Mouse (Mus musculus): Measurements from ENCODE around the gene Sgta. TPM values are rescaled to one million over a fixed set of nuclear protein-coding genes. Genes with fewer than 3 reads are reported as not detected.
"Not testable (repeated sequence)": the region's sequence is repeated elsewhere in the genome, so short reads cannot be mapped to it uniquely, and the experiment has no call there.

Sgta gene
- total and polyA plus RNA-seq, 2 experiments from 2014 or later, result 215 to 326 TPM

DNA sequence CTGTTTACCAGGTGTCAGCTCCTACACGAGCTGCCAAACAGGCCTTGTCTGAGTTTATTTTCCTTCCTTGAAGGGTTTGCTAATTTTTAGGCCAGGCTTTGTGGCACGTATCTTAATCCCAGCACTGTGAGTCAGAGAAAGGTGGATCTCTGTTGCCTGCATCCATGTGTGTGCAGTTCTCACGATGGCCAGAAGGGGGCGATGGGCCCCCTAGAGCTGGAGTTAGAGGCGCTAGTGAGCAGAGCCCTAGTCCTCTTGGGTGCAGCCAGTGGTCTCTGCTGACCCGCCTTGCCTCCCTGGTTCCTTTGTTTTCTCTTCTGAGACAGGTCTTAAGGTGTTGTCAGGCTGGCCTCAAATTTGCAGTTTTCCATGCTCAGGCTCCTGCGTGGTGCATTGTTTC, 13.5 kb upstream of the Sgta start:
- peak; percentile 65 for TF ChIP-seq CTCF (IDR thresholded peaks at IDR 0.05; ENCODE audit: low read depth)
- H3K27me3 ChIP-seq (ENCODE audit: insufficient read depth, low read length), result no peaks in the 10 kb centered on the region
- DNase-seq (no peak), ATAC-seq (no peak)
- no peak overlapping the region for H3K9ac ChIP-seq
- H3K27ac ChIP-seq (ENCODE audit: low read depth, low read length), result no peak overlapping the region
- peaks cover 49% of the 10 kb centered on the region for H3K36me3 ChIP-seq (ENCODE audit: insufficient read depth)
- no peak overlapping the region for H3K4me2 ChIP-seq (ENCODE audit: low read depth)
- peaks cover 11% of the 10 kb centered on the region; the same call in 1 of the 2 replicates for H3K4me1 ChIP-seq (ENCODE audit: insufficient read depth)
- WGBS, result 58% methylated on average over 7 of the region's 7 CpGs
- no peak overlapping the region for H3K4me3 ChIP-seq (ENCODE audit: low read depth, low read length)
- H3K9me3 ChIP-seq (ENCODE audit: low read length), result no peaks in the 10 kb centered on the region

DNA sequence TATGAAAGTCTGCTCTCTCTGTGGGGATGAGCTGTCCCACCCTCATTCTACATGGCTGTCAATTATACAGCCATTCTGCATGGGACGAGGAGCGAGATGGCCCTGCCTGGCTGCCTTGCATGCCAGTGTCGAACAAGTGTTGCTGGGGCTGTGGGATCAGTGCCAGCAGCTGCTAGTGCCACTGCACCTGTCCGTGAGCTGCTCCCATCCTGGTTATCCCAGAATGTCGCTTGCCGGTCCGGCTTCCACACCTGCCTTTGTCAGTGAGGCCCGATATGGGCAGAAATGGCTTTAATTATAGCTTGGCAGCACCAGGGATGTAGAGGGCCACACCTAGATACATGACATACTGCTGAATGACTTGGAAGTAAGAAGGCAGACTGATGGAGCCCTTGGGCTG, 12.3 kb upstream of the Sgta start:
- 90% methylated on average over 8 of the region's 8 CpGs for WGBS

DNA sequence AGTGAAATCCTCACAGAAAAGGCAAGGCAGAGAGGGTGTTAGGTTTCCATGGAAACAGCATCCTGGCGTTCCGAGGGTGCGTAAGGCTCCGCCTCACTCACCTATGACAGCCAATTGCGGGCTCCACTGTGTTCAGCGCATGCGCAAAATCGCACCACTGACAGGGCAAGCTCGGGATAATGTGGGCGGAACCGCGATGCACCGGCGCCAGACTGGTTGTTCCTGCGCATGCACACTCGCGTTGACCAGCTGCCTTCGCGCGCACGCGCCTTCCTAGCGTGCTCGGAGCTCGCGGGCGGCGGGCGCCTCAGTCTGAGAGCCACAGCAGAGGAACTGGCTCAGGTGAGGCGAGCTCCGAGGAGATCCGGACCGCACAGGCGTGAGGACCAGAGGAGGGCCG, 9.9 kb upstream of the Sgta start, which contains the start of gene Thop1:
Thop1 (plus strand) TSS at position 200 of the 400 bp plus-strand sequence.
- H3K27me3 ChIP-seq (ENCODE audit: insufficient read depth, low read length), result no peaks in the 10 kb centered on the region
- under 1% methylated on average over 35 of the region's 35 CpGs for WGBS
- H3K4me1 ChIP-seq (ENCODE audit: insufficient read depth), result peaks cover 11% of the 10 kb centered on the region; the same call in 1 of the 2 replicates
- peak within 1 kb of the TSS; percentile 75 for H3K27ac ChIP-seq (ENCODE audit: low read depth, low read length)
- peak within 1 kb of the TSS; percentile 88 for H3K4me3 ChIP-seq (ENCODE audit: low read depth, low read length)
- peak; percentile 98 for ATAC-seq
- no peaks in the 10 kb centered on the region for H3K9me3 ChIP-seq (ENCODE audit: low read length)
- peak within 1 kb of the TSS; percentile 83 for H3K9ac ChIP-seq
- peak; percentile 100 for DNase-seq
- TF ChIP-seq CTCF (IDR thresholded peaks at IDR 0.05; ENCODE audit: low read depth), result no peak
- peaks cover 26% of the 10 kb centered on the region for H3K36me3 ChIP-seq (ENCODE audit: insufficient read depth)
- peak within 1 kb of the TSS; percentile 73 for H3K4me2 ChIP-seq (ENCODE audit: low read depth)

More for the DNA sequence above, 12.3 kb upstream of the Sgta start:
- no peak overlapping the region for H3K27ac ChIP-seq (ENCODE audit: low read depth, low read length)
- no peak for DNase-seq
- no peak overlapping the region for H3K4me2 ChIP-seq (ENCODE audit: low read depth)
- ATAC-seq, result no peak
- peaks cover 11% of the 10 kb centered on the region; the same call in 1 of the 2 replicates for H3K4me1 ChIP-seq (ENCODE audit: insufficient read depth)
- H3K27me3 ChIP-seq (ENCODE audit: insufficient read depth, low read length), result no peaks in the 10 kb centered on the region
- no peak overlapping the region for H3K4me3 ChIP-seq (ENCODE audit: low read depth, low read length)
- TF ChIP-seq CTCF (IDR thresholded peaks at IDR 0.05; ENCODE audit: low read depth), result no peak
- H3K9ac ChIP-seq, result no peak overlapping the region
- H3K9me3 ChIP-seq (ENCODE audit: low read length), result no peaks in the 10 kb centered on the region
- peaks cover 37% of the 10 kb centered on the region for H3K36me3 ChIP-seq (ENCODE audit: insufficient read depth)

DNA sequence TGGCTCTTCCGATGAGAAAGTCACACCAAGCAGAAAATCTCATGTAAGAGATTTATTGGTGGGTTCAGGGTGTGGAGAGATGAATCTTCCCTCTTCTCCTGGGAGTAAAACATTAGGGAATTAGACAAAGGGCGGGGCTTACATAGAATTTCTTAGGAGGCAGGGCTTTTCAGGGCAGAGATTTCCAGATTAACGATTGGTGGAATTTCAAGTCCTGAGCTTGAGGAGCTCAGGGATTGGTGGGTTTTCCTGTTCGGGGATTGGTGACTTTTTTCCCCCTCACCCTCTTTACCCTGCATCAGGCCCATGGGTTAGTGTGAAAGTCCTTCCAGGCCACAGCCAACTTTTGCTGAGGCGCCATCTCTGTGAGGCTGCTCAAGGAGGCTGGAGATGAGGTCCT, 8.7 kb upstream of the Sgta start:
- TF ChIP-seq CTCF (IDR thresholded peaks at IDR 0.05; ENCODE audit: low read depth), result no peak
- Histone ChIP-seq H3K9me3 (ENCODE audit: low read length) (no peaks in the 10 kb centered on the region), H3K27ac (ENCODE audit: low read depth, low read length) (peak overlapping the region; percentile 75; the same call in 1 of the 2 replicates), H3K27me3 (ENCODE audit: insufficient read depth, low read length) (no peaks in the 10 kb centered on the region), H3K4me2 (ENCODE audit: low read depth) (no peak overlapping the region), H3K9ac (0 out of 2 replicates have a peak overlapping the region, but pooled peaks have one; percentile 22), H3K4me3 (ENCODE audit: low read depth, low read length) (no peak overlapping the region), H3K36me3 (ENCODE audit: insufficient read depth) (peaks cover 14% of the 10 kb centered on the region), H3K4me1 (ENCODE audit: insufficient read depth) (peaks cover 11% of the 10 kb centered on the region; the same call in 1 of the 2 replicates)
- 82% methylated on average over 5 of the region's 5 CpGs for WGBS
- DNase-seq, result no peak
- ATAC-seq, result no peak

DNA sequence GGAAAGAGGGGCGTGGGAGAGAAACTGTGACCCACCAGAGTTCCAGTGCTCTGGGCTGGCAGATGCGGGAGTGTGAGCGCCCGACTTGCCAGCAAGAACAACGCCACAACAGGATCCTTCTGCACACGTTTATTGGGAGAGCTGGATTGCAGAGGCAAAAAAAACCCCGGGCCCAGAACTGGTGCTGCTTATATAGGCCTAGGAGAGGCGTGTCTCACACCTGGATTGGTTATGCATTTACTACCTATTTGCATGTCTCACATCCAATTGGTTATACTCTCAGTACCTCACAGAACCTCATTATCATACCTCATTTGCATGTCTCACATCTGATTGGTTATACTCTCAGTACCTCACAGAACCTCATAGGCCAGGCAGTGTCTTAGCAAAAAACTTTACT, 4.5 kb upstream of the Sgta start:
- H3K4me3 ChIP-seq (ENCODE audit: low read depth, low read length); H3K9me3 ChIP-seq (ENCODE audit: low read length); H3K4me1 ChIP-seq (ENCODE audit: insufficient read depth); H3K27me3 ChIP-seq (ENCODE audit: insufficient read depth, low read length); H3K4me2 ChIP-seq (ENCODE audit: low read depth); H3K27ac ChIP-seq (ENCODE audit: low read depth, low read length); DNase-seq; H3K36me3 ChIP-seq (ENCODE audit: insufficient read depth); ATAC-seq; H3K9ac ChIP-seq: not testable (repeated sequence)
- WGBS, result 88% methylated on average over 8 of the region's 8 CpGs

DNA sequence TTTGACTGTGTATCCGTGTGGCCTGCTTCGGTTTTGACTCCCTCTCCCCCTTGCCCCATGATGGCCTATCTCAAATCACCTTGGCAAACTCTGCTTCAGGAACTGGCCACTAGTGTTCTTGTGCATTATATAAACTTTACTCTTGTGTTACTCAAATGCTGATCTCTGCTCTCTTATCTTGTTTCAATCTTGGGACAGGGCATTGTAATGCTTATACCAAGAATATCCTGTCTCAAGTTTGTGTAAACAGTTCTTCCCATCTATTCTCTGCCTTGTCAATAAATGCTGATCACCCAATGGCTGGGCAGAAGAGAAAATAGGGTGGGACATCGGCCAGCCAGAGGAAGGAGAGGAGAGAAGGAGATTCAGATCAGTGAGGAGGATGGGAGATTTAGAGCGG, 2.7 kb upstream of the Sgta start:
- no peak for ATAC-seq
- Histone ChIP-seq H3K9me3 (ENCODE audit: low read length) (no peaks in the 10 kb centered on the region), H3K9ac (no peak overlapping the region), H3K36me3 (ENCODE audit: insufficient read depth) (no peaks in the 10 kb centered on the region), H3K4me3 (ENCODE audit: low read depth, low read length) (no peak overlapping the region), H3K4me2 (ENCODE audit: low read depth) (no peak overlapping the region), H3K27me3 (ENCODE audit: insufficient read depth, low read length) (no peaks in the 10 kb centered on the region), H3K4me1 (ENCODE audit: insufficient read depth) (peaks cover 8% of the 10 kb centered on the region), H3K27ac (ENCODE audit: low read depth, low read length) (no peak overlapping the region)
- TF ChIP-seq CTCF (IDR thresholded peaks at IDR 0.05; ENCODE audit: low read depth), result no peak
- no peak for DNase-seq
- 65% methylated on average over 4 of the region's 4 CpGs for WGBS

DNA sequence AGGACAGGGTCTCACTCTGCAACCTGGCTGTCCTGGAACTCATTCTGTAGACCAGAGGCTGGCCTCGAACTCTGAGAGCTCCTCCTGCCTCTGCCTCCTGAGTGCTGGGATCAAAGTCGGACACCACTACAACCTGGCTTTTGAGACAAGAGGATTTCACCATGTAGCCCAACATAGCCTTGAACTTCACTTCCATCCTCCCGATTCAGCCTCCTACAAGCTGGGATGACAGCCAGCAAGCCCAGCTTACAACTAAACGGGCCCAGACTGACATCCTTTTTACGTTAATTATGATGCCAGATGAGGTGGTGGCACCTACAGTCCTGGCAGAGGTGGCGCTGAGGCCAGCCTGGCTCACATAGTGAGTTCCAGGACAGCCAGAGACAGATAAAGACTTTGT, 1.1 kb downstream of the Sgta start:
- Histone ChIP-seq H3K27ac (ENCODE audit: low read depth, low read length) (no peak overlapping the region), H3K4me3 (ENCODE audit: low read depth, low read length) (peak overlapping the region; percentile 76; the same call in 1 of the 2 replicates), H3K4me2 (ENCODE audit: low read depth) (peak overlapping the region; percentile 85), H3K9me3 (ENCODE audit: low read length) (no peaks in the 10 kb centered on the region), H3K36me3 (ENCODE audit: insufficient read depth) (no peaks in the 10 kb centered on the region), H3K27me3 (ENCODE audit: insufficient read depth, low read length) (no peaks in the 10 kb centered on the region), H3K9ac (0 out of 2 replicates have a peak overlapping the region, but pooled peaks have one; percentile 78), H3K4me1 (ENCODE audit: insufficient read depth) (peaks cover 8% of the 10 kb centered on the region)
- no peak for TF ChIP-seq CTCF (IDR thresholded peaks at IDR 0.05; ENCODE audit: low read depth)
- no peak for DNase-seq
- ATAC-seq, result no peak
- 90% methylated on average over 6 of the region's 6 CpGs for WGBS

Data from forebrain, postnatal 0 days (tissue).